Mouse (Mus musculus) kidney, postnatal 0 days (tissue): Measurements from ENCODE around the gene Ces2f. TPM values are rescaled to one million over a fixed set of nuclear protein-coding genes. Genes with fewer than 3 reads are reported as not detected.
"Not testable (repeated sequence)": the region's sequence is repeated elsewhere in the genome, so short reads cannot be mapped to it uniquely, and the experiment has no call there.

Experiments used
- ATAC-seq: fragments of 200-750 bp; cut with Nextera tagmentation; replicated peaks from 2 replicates; pipeline ENCODE4 v1.8.0; 2017; ENCODE audit warnings: low read depth, moderate number of reproducible peaks, moderate TSS enrichment, moderate library complexity; ENCODE audit not compliant: low FRiP score
- DNase-seq: peaks from one replicate; pipeline ENCODE4 v3.0.0-alpha.2; 2016; ENCODE audit warnings: low spot score
- H3K27ac ChIP-seq: fragments of 300-500 bp; sonication (generic); 2 replicates; pipeline ENCODE4 v1.5.1; 2014; ENCODE audit warnings: mild to moderate bottlenecking
- H3K27me3 ChIP-seq: fragments of 300-500 bp; sonication (generic); 2 replicates; pipeline ENCODE4 v1.6.1; 2014; ENCODE audit warnings: low read length, mixed read lengths; ENCODE audit not compliant: insufficient read depth
- H3K36me3 ChIP-seq: fragments of 300-500 bp; sonication (generic); 2 replicates; pipeline ENCODE4 v1.6.1; 2014; ENCODE audit warnings: low read length, mixed read lengths; ENCODE audit not compliant: insufficient read depth
- H3K4me1 ChIP-seq: fragments of 300-500 bp; sonication (generic); replicated peaks from 2 replicates; pipeline ENCODE4 v1.6.1; 2014; ENCODE audit warnings: antibody characterized with exemption, low read length, mixed read lengths; ENCODE audit not compliant: insufficient read depth
- H3K4me2 ChIP-seq: fragments of 300-500 bp; sonication (generic); 2 replicates; pipeline ENCODE4 v1.6.1; 2014; ENCODE audit warnings: mild to moderate bottlenecking, low read length, moderate library complexity, mixed read lengths
- H3K4me3 ChIP-seq: fragments of 300-500 bp; sonication (generic); replicated peaks from 2 replicates; pipeline ENCODE4 v1.5.1; 2014; ENCODE audit warnings: low read depth, low read length
- H3K9ac ChIP-seq: fragments of 300-500 bp; sonication (generic); 2 replicates; pipeline ENCODE4 v1.6.1; 2014; ENCODE audit warnings: low read depth, low read length
- H3K9me3 ChIP-seq: fragments of 300-500 bp; sonication (generic); replicated peaks from 2 replicates; pipeline ENCODE4 v1.6.1; 2016; ENCODE audit warnings: low read length, inconsistent platforms, mixed read lengths
- CTCF ChIP-seq: IDR thresholded peaks from 2 replicates; pipeline ENCODE4 v1.5.1; 2016; ENCODE audit warnings: antibody characterized with exemption, low read depth, mild to moderate bottlenecking, moderate library complexity
- WGBS: fragments of 180-500 bp; shearing (Covaris S2); extraction: QIAGEN DNeasy Blood & Tissue Kit; methylation state at CpG from one replicate; pipeline ENCODE4 v1.1.7; 2014; 5-methylcytosine and 5-hydroxymethylcytosine counted together
- polyA plus RNA-seq: library from polyadenylated mRNA; unstranded; fragments of >200 nt; fragmentation: Nextera tagmentation; extraction: Ambion mirVana; gene quantifications from 2 replicates; pipeline ENCODE4 v1.2.1, GENCODE M21; 2015

Ces2f gene
- polyA plus RNA-seq, result not detected in 2 replicates

DNA sequence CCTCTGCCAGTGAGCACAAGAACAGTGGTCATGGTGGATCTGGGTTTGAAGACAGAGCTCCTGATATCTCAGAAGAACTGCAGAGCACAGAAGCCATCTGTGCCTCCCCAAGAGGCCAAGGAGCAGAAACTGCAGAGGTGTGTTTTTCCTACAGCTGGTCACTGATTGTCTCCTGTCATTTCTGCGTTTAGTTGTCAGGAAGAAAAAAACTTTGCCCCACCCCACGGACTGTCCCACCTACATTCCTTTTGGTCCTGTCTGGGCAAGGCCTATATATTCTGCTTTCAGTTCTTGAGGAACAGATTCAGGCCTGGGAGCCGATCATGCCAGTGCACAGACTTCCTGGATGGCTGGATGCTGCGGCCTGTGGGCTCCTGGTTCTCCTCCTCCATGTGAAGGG lies at the start of gene Ces2f:
Gene Ces2f (plus strand): TSS at position 301 of the 400 bp plus-strand sequence.
- no peak for TF ChIP-seq CTCF
- ATAC-seq, result no peak
- no peak within 1 kb of the TSS for H3K27ac ChIP-seq
- no peaks in the 10 kb centered on the region for H3K36me3 ChIP-seq
- H3K9ac ChIP-seq, result no peak within 1 kb of the TSS
- no peaks in the 10 kb centered on the region for H3K4me1 ChIP-seq
- H3K4me3 ChIP-seq, result no peak within 1 kb of the TSS
- 59% methylated on average over 4 of the region's 4 CpGs for WGBS
- H3K9me3 ChIP-seq, result no peaks in the 10 kb centered on the region
- H3K4me2 ChIP-seq, result no peak within 1 kb of the TSS
- no peaks in the 10 kb centered on the region for H3K27me3 ChIP-seq
- DNase-seq, result no peak

DNA sequence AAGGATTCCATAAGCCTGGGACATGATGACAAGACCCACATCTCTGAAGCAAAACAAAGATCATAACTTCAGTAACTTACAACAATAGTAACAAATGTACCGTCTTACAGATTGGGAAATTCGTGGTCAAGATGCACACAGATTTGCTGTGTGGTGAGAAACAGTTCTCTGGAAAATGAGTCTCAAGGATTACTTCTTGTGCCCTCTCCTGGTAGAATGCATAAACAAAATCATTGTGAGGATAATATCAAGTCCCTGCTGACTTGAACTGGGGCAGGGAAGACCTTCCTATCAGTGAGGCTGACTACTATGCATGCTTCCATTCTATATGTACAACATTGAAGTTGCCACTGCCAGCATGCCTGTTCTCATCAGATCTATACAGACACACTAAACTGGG lies 45.4 kb upstream of the Ces2f start:
- no peak overlapping the region for H3K27ac ChIP-seq
- TF ChIP-seq CTCF, result peak; percentile 44
- no peak overlapping the region for H3K9ac ChIP-seq
- no peaks in the 10 kb centered on the region for H3K36me3 ChIP-seq
- no peaks in the 10 kb centered on the region for H3K4me1 ChIP-seq
- WGBS, result 85% methylated on average over 2 of the region's 2 CpGs
- H3K27me3 ChIP-seq, result no peaks in the 10 kb centered on the region
- no peak overlapping the region for H3K4me2 ChIP-seq
- DNase-seq, result no peak
- H3K4me3 ChIP-seq, result no peak overlapping the region
- no peak for ATAC-seq
- H3K9me3 ChIP-seq, result no peaks in the 10 kb centered on the region

DNA sequence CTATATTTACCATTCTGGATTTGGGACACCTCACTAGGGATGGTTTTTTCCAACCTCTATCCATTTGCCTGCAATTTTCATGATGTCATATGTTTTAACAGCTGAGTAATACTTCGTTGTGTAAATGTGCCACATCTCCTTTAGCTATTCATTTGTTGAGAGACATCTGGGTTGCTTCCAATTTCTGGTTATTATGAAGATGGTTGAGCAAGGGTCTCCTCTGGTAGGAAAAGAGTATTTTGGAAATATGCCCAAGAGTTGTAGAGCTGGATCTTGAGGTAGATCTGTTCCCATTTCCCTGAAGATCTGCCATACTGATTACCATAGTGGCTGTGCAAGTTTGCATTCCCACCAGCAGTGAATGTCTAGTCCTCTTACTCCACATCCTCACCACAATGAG lies 40.0 kb upstream of the Ces2f start:
- Histone ChIP-seq H3K36me3 (no peaks in the 10 kb centered on the region), H3K9ac (no peak overlapping the region), H3K4me1 (no peaks in the 10 kb centered on the region), H3K27me3 (no peaks in the 10 kb centered on the region), H3K9me3 (no peaks in the 10 kb centered on the region), H3K4me2 (no peak overlapping the region), H3K4me3 (no peak overlapping the region), H3K27ac (no peak overlapping the region)
- WGBS, result 39% methylated on average over 1 of the region's 1 CpGs
- no peak for ATAC-seq
- no peak for TF ChIP-seq CTCF
- DNase-seq, result no peak

DNA sequence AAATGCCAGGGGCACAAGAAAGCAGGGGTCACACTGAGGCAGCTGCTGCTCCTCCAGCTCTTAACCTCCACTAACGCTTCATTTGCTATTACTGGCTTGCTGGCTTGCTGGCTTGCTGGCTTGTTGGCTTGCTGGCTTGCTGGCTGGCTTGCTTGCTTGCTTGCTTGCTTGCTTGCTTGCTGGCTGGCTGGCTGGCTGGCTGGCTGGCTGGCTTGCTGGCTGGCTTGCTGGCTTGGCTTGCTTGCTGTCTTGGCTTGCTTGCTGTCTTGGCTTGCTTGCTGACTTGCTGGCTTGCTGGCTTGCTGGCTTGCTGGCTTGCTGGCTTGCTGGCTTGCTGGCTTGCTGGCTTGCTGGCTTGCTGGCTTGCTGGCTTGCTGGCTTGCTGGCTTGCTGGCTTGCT lies 38.1 kb upstream of the Ces2f start:
- not testable (repeated sequence) for H3K4me3 ChIP-seq, DNase-seq, H3K27ac ChIP-seq, H3K36me3 ChIP-seq, ATAC-seq, H3K4me1 ChIP-seq, H3K9ac ChIP-seq, H3K4me2 ChIP-seq, H3K27me3 ChIP-seq, H3K9me3 ChIP-seq
- WGBS, result 59% methylated on average over 1 of the region's 1 CpGs

DNA sequence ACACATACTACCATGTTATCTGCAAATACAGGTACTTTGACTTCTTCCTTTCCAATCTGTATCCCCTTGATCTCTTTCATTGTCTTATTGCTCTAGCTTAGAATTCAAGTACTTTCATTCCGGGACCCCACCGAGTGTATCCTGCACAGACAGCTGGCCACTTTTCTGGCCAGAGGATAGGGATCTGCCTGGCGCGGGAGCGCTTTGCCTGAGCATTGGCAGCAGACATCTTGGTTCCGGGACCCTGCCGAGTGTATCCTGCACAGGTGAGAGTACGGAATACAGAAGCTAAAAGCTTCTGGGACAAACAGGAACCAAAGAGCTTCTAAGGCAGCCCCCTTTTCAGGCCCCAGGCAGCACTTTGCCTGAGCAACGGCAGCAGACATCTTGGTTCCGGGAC lies 37.5 kb upstream of the Ces2f start:
- H3K36me3 ChIP-seq, ATAC-seq, H3K9me3 ChIP-seq, H3K9ac ChIP-seq, H3K27ac ChIP-seq, H3K4me2 ChIP-seq, H3K4me1 ChIP-seq, H3K4me3 ChIP-seq, DNase-seq, H3K27me3 ChIP-seq: not testable (repeated sequence)
- 94% methylated on average over 10 of the region's 10 CpGs for WGBS

DNA sequence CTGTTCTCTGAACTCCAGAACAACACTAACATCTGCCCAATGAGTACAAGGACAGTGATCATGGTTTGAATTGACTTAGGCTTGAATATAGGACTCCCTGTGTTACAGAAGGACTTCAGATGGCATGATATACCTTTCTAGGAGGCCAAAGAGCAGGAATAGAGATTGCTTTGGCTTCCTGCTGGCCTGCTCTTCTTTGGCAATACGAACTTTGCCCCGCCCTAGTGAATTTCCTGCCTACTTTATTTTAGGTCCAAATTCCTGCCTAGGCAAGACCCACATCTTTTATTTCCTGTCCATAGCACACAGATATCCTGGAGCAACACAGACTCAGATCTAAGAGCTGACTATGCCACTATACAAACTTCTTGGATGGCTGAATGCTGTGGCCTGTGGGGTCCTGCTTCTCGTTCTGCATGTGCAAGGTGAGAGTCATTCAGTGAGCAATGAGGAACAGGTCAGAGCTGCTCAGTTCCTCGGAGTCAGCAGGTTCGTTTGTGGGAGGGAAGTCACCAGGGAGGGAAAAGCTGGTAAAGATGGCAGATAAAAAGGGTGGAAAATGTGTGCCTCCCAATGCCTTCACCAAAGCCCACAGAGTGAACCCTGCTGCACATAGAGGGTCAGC lies 21.1 kb upstream of the Ces2f start, which contains the start of gene Ces2e:
Gene Ces2e (plus strand): TSS at position 289 of the 625 bp plus-strand sequence.
- Histone ChIP-seq H3K27ac (no peak within 1 kb of the TSS), H3K36me3 (no peaks in the 10 kb centered on the region), H3K9ac (no peak within 1 kb of the TSS), H3K9me3 (no peaks in the 10 kb centered on the region), H3K27me3 (no peaks in the 10 kb centered on the region), H3K4me3 (no peak within 1 kb of the TSS), H3K4me2 (no peak within 1 kb of the TSS), H3K4me1 (no peaks in the 10 kb centered on the region)
- DNase-seq (peak; percentile 5), ATAC-seq (no peak)
- no peak for TF ChIP-seq CTCF
- WGBS, result 61% methylated on average over 5 of the region's 5 CpGs

DNA sequence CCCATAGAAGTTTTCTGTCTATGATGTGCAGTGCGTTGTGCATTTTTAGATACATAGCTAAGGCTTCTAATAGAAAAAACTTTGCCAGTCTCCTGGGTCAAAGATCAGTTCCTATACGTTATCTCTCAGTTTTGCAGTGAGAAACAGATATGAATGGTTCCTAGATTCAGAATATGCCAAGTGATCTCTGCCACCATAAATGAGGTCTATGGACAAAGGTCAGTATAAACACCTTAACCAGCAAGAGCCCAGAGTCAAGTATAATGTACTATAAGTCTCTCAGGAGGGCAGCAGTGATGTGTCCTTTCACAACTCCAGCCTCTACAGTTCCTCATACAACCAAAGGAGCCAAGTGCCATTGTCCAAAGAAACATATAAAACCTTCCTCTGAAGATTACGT lies 19.9 kb upstream of the Ces2f start:
- WGBS, result 87% methylated on average over 3 of the region's 3 CpGs
- Histone ChIP-seq H3K4me2 (no peak overlapping the region), H3K9me3 (no peaks in the 10 kb centered on the region), H3K27ac (no peak overlapping the region), H3K36me3 (no peaks in the 10 kb centered on the region), H3K27me3 (no peaks in the 10 kb centered on the region), H3K9ac (no peak overlapping the region), H3K4me3 (no peak overlapping the region), H3K4me1 (no peaks in the 10 kb centered on the region)
- no peak for ATAC-seq
- no peak for DNase-seq
- TF ChIP-seq CTCF, result no peak
